Mouse (Mus musculus) retina, postnatal 7 days (tissue): ENCODE results near the gene Vegfa.
A peak's percentile ranks its signal among the peaks of the same experiment; 100 is the strongest.

Source experiments
- DNase-seq: peaks from one replicate; pipeline ENCODE4 v3.0.0-alpha.2; 2012; ENCODE audit warnings: low read depth, low spot score

Vegfa gene

GRCm38 (mm10) chr17:46032257-46032991 is at the start of gene Vegfa:
TSS of gene Vegfa (minus strand) at chr17:46032369.
- DNase-seq: peak; percentile 93

GRCm38 (mm10) chr17:46081657-46082056 is 49.5 kb upstream of the Vegfa start:
- no peak for DNase-seq

DNA sequence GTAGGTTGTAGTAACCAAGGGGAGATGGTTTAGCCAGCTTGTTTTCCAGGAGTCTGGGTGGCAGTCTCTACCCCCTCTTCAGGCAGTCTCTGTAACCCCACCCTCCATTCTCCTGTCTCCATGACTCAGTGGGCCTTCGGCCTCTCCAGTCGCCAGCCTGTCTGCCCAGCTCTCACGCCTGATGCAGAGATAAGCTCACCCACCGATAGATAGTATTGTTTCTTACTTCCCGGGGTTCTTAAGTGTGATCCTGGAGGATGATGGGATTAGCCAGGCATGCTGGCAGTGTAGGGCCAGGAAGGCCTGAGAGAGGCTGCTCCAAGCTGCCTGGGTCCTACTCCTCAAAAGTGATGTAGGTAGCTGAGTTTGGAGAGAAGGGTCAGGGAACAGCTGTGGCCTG is 48.9 kb upstream of the Vegfa start:
- no peak for DNase-seq

- no peak for DNase-seq
These were observed 48.2 kb upstream of the Vegfa start for GRCm38 (mm10) chr17:46080388-46080787.

DNA sequence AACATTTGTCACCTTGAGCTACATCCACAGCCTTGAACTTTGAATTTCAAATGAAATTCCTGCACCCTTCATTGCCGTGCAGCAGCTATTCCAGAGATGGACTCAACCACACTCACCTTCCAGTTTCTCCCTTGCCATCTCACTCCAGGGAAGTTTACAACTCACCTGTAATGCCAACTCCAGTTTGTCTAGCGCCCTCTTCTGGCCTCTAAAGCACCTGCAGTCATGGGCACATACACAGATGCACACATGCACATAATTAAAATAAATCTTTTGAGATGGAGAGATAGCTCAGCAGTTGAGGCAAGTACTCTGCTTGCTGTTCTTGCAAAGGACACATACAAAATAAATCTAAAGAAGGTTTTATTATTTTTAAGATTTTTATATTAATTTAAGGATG is 46.9 kb upstream of the Vegfa start:
- no peak for DNase-seq

GRCm38 (mm10) chr17:46077921-46078534 is 45.9 kb upstream of the Vegfa start:
- DNase-seq: no peak

DNA sequence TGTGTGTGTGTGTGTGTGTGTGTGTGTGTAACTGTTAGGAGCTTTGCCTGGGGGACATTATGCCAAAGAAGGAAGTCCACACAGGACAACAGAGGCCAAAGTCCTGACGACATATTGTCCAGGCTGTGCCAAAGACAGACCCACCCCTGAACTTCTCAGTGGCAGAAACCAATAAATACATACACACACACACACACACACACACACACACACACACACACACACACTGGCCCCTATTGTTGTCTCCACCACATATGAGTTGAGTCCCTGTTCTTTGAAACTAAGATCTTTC is 44.0 kb upstream of the Vegfa start:
- no peak for DNase-seq

DNA sequence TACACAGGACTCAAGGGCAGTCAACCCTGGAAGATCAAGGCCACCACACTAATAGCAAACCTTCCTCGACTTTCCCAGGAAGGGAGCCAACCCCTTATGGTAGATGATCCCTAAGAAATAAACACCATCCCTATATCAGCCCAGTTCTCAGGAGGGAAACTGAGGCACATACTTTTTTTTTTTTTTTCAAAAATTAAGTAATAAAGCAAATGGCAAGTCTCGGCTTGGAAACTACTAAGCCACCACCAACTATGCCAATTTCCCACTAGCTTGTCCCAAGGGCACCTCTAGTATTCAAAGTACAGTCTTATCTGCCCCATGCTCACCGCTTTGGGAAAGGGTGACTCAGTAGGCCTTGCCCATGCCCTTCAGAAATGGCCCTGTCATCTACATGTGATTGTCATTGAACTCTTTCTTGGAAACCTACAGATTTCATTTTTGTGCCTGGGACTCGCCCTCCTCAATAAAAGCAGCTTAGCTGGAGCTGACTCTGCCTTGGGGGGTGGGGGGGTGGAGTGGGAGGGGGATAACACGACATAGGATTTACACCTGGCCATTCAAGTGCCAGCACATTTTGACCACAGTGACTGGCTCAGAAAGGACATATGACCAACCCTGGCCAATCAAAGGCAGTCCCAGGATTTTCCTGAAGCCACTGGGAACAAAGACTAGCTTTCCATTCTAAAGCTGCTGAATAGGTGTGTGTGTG is 43.5 kb upstream of the Vegfa start:
- no peak for DNase-seq

GRCm38 (mm10) chr17:46075116-46075485 is 42.9 kb upstream of the Vegfa start:
- DNase-seq: no peak

- no peak for DNase-seq
These were observed 42.4 kb upstream of the Vegfa start for GRCm38 (mm10) chr17:46074398-46075115.

GRCm38 (mm10) chr17:46073730-46074301 is 41.6 kb upstream of the Vegfa start:
- no peak for DNase-seq

DNA sequence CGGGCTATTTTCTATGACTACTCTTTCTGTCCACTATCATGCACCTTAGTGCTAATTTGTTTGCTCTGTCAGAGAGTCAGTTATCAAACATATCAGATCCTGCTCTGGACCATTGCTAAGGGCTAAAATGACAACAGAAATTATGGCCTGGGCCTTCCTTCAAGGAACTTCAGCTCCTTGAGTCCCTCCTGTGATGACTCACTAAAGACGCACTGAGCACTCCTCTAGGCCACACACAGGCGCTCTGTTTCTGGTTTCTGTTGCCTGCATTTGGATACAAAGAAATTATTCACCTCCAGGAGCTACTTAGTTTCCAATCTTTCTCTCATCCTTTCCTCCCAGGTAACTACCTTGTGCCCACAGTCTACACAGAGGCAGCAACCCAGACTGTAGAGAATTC is 39.4 kb upstream of the Vegfa start:
- DNase-seq: no peak

DNA sequence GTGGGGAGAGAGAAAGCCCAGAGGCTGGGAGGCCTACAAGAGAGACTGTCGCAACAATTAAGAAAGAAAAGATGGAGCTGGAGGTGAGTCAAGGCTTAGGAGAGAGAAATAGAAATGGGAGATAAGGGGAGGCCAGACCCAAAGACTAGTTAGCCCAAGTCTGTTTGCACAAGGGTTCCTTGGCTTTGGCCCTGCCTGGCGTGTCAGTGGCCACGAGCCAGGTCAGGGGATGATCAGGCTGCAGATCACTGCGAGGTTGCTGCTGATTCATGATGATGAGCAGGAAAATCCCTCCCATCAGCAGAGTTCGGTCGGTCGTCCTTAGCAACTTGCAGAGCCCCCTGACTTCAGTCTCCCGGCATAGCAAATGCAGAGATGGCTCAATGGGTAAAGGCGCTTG is 37.9 kb upstream of the Vegfa start:
- no peak for DNase-seq

- no peak for DNase-seq
These were observed 31.8 kb upstream of the Vegfa start for GRCm38 (mm10) chr17:46063974-46064312.

GRCm38 (mm10) chr17:46063283-46063973 is 31.3 kb upstream of the Vegfa start:
- peak; percentile 46 for DNase-seq

GRCm38 (mm10) chr17:46060253-46060652 is 28.1 kb upstream of the Vegfa start:
- DNase-seq: no peak

- DNase-seq: no peak
These were observed 27.2 kb upstream of the Vegfa start for GRCm38 (mm10) chr17:46059226-46059825.

GRCm38 (mm10) chr17:46056288-46056687 is 24.1 kb upstream of the Vegfa start:
- DNase-seq: no peak

DNA sequence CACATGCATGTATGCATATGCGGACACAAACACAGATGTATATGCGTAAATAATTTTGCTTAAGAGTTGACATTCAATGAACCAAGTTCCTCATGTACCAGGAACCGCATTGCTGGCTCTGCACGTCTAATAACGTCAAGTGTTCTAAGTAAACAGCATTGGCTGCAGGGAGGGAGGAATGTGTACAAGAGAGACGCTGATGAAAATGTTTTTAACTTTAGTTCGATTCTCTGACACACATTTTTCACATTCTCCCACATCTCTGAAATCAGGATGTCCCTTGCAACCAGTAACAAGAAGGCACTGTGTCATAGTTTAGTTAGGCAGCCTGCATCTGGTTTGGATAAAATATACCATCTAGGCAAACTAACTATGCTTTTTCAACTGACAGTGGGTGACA is 23.6 kb upstream of the Vegfa start:
- no peak for DNase-seq

DNA sequence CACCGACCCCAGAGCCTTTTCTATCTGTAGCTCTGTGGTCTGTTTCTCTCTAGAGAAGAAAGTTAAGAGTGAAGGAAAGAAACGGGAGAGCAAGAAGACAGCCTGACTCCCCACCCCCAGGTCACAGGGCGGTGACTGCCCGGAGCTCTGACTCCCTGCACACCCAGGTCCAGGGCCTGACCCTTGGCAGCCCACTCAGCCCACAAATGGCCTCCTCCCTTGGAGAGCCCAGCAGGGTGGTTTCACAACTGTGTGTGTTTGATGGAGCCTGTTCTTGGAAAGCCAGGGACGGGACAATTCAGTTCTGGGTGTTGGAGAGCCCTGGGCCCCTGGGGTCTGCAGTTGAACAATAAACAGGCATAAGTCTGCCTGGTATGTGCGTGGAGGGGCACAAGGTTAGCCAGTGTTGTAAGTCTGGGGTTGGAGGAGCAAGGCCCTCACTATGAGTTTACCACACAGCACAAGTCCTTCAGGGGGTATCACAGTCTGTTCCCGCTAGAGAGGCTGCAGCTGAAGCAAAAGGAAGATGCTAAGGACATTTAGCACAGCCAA is 21.2 kb upstream of the Vegfa start:
- DNase-seq: no peak

GRCm38 (mm10) chr17:46052146-46052545 is 20.0 kb upstream of the Vegfa start:
- DNase-seq: no peak
